Mouse (Mus musculus) spleen, postnatal 36 days (tissue): Measurements from ENCODE around the gene 1810055G02Rik.

ENCODE experiments used
- DNase-seq, 2 experiments: peaks; one replicate each; pipeline ENCODE4 v3.0.0; 2022; ENCODE audit warnings: low spot score in 2 of 2, mixed read lengths in 1 of 2

Gene 1810055G02Rik

GRCm38 (mm10) chr19:3742716-3743115, 34.6 kb downstream of the 1810055G02Rik start:
- no peak for DNase-seq

- DNase-seq = no peak
These were observed 35.3 kb downstream of the 1810055G02Rik start for GRCm38 (mm10) chr19:3743362-3743761.

GRCm38 (mm10) chr19:3743851-3744512, 35.9 kb downstream of the 1810055G02Rik start:
- peak; percentile 28 to 30 for DNase-seq

GRCm38 (mm10) chr19:3752621-3753239, 44.6 kb downstream of the 1810055G02Rik start:
- peak in 1 of 2 experiments; percentile 11 for DNase-seq

GRCm38 (mm10) chr19:3753240-3753633, 45.1 kb downstream of the 1810055G02Rik start:
- no peak for DNase-seq

- peak; percentile 14 to 17 for DNase-seq
These were observed 45.6 kb downstream of the 1810055G02Rik start for GRCm38 (mm10) chr19:3753738-3754137.

GRCm38 (mm10) chr19:3757861-3758260, 49.8 kb downstream of the 1810055G02Rik start:
- no peak for DNase-seq

GRCm38 (mm10) chr19:3765221-3765820, 57.2 kb downstream of the 1810055G02Rik start:
- no peak for DNase-seq

- DNase-seq = no peak
These were observed 58.3 kb downstream of the 1810055G02Rik start for GRCm38 (mm10) chr19:3766378-3766777.

- peak in 1 of 2 experiments; percentile 56 for DNase-seq
These were observed 59.2 kb downstream of the 1810055G02Rik start, which contains the start of gene Kmt5b for GRCm38 (mm10) chr19:3767276-3767780. Gene Kmt5b, plus strand, starts transcription at chr19:3767421.
